Mouse (Mus musculus) forebrain, embryonic 15.5 days (tissue): Measurements from ENCODE around the gene Kmt2c. TPM values are rescaled to one million over a fixed set of nuclear protein-coding genes. Genes with fewer than 3 reads are reported as not detected.

Source experiments
- ATAC-seq: fragments of 200-750 bp; cut with Nextera tagmentation; replicated peaks from 2 replicates; pipeline ENCODE4 v1.8.0; 2017; ENCODE audit warnings: mild to moderate bottlenecking, moderate TSS enrichment, moderate library complexity
- H3K27ac ChIP-seq: fragments of 300-500 bp; sonication (generic); replicated peaks from 2 replicates; pipeline ENCODE4 v1.5.1; 2015; ENCODE audit warnings: mild to moderate bottlenecking, inconsistent platforms
- H3K27me3 ChIP-seq: fragments of 300-500 bp; sonication (generic); 2 replicates; pipeline ENCODE4 v1.6.1; 2015; ENCODE audit warnings: inconsistent platforms
- H3K36me3 ChIP-seq: fragments of 300-500 bp; sonication (generic); 2 replicates; pipeline ENCODE4 v1.6.1; 2015; ENCODE audit warnings: mild to moderate bottlenecking, inconsistent platforms
- H3K4me1 ChIP-seq: fragments of 300-500 bp; sonication (generic); 2 replicates; pipeline ENCODE4 v1.6.1; 2015; ENCODE audit warnings: inconsistent platforms
- H3K4me2 ChIP-seq: fragments of 300-500 bp; sonication (generic); replicated peaks from 2 replicates; pipeline ENCODE4 v1.6.1; 2015; ENCODE audit warnings: mild to moderate bottlenecking, inconsistent platforms
- H3K4me3 ChIP-seq: fragments of 300-500 bp; sonication (generic); 2 replicates; pipeline ENCODE4 v1.5.1; 2015; ENCODE audit warnings: mild to moderate bottlenecking, inconsistent platforms
- H3K9ac ChIP-seq: fragments of 300-500 bp; sonication (generic); replicated peaks from 2 replicates; pipeline ENCODE4 v1.6.1; 2015; ENCODE audit warnings: mild to moderate bottlenecking, inconsistent platforms
- H3K9me3 ChIP-seq: fragments of 300-500 bp; sonication (generic); 2 replicates; pipeline ENCODE4 v1.6.1; 2016; ENCODE audit warnings: inconsistent platforms
- WGBS: fragments of 180-500 bp; shearing (Covaris S2); methylation state at CpG from one replicate; pipeline ENCODE4 v1.1.7; 2015; ENCODE audit warnings: mixed read lengths; 5-methylcytosine and 5-hydroxymethylcytosine counted together
- polyA plus RNA-seq: library from polyadenylated mRNA; unstranded; fragments of >200 nt; fragmentation: Nextera tagmentation; extraction: Ambion mirVana; gene quantifications from 2 replicates; pipeline ENCODE4 v1.2.1, GENCODE M21; 2015

Gene Kmt2c
- polyA plus RNA-seq, 1 experiment from 2014 or later = 26.5 TPM

DNA sequence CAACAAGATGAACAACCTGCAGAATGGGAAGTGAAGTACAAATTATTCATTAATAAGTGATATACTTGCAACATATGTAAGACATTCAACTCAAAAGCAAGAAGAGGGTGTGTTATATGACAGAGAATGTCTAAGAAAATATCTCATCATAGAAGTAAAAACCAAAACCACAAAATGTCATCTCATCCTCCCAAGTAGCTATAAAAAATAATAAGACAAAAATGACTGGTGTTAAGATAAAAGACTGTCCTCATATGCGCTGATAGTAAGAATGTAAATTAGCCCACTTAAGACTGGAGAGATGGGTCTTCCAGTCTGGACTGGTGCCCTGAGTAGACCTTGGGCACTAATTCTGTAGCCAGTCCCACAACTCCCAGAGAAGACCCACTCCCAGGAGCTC is 61.1 kb downstream of the Kmt2c start:
- Histone ChIP-seq H3K27ac (no peak overlapping the region), H3K4me3 (no peak overlapping the region), H3K9me3 (no peaks in the 10 kb centered on the region), H3K27me3 (no peaks in the 10 kb centered on the region), H3K4me1 (no peaks in the 10 kb centered on the region), H3K36me3 (no peaks in the 10 kb centered on the region), H3K9ac (no peak overlapping the region), H3K4me2 (no peak overlapping the region)
- no peak for ATAC-seq
- 90% methylated on average over 1 of the region's 1 CpGs for WGBS

DNA sequence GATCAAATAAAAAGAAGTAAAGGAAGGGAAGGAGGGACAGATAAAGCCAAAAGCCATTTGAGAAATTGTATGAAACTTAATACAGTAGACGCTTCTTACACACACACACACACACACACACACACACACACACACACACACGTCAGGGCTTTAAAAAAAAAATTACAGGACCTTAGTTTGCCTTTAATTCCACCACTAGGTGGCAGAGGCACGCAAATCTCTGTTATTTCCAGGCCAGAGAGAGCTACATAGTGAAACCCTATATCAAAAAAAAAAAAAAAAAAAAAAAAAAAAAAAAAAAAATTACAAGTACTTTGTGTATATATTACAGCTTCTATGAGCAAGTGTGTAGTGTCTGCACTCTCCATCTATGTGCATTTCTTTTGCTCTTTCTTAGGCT is 62.5 kb downstream of the Kmt2c start:
- Histone ChIP-seq H3K27me3 (no peaks in the 10 kb centered on the region), H3K9me3 (no peaks in the 10 kb centered on the region), H3K4me2 (no peak overlapping the region), H3K4me1 (no peaks in the 10 kb centered on the region), H3K27ac (no peak overlapping the region), H3K4me3 (no peak overlapping the region), H3K9ac (no peak overlapping the region), H3K36me3 (no peaks in the 10 kb centered on the region)
- ATAC-seq = peak; percentile 48; the same call in 1 of the 2 replicates
- 28% methylated on average over 3 of the region's 3 CpGs for WGBS

DNA sequence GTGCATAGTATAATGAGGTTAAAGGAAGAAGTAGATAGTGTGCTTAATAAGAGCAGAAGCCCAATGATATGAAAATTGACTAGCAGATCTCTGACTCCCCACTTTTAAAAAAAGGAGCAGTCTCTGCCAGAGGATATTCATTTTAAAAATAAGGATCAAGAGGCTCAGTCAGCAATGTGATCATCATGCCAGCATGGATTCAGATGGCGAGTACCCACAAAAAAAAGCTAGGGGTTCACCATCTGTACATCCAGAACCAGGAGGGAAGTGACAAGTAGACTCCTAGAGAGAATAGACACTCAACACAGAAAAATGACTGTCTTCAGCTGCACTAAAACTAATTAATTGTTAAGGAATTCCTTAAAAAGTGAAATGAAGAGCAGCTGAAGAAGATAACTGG is 76.0 kb downstream of the Kmt2c start:
- 57% methylated on average over 1 of the region's 1 CpGs for WGBS
- Histone ChIP-seq H3K9me3 (no peaks in the 10 kb centered on the region), H3K36me3 (no peaks in the 10 kb centered on the region), H3K4me2 (no peak overlapping the region), H3K4me1 (no peaks in the 10 kb centered on the region), H3K4me3 (no peak overlapping the region), H3K27ac (no peak overlapping the region), H3K9ac (no peak overlapping the region), H3K27me3 (no peaks in the 10 kb centered on the region)
- no peak for ATAC-seq

DNA sequence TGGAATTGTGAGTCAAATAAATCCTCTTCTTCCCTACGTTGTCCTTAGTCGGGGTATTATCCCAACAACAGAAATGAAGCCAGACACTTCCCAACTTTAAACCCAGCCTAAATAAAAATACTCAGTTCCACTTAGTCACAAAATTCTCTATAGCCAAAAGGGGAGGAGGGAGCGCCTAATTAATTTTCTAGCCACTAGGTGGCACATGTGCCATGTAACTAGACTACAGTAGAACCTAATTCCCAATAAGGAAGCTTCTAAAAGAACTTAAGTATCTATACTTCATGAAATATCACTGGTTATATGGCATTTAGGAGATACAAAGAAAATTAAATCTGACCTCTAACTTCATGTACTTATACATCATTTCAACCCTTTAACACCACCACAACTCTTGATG is 78.0 kb downstream of the Kmt2c start:
- no peaks in the 10 kb centered on the region for H3K27me3 ChIP-seq
- no peaks in the 10 kb centered on the region for H3K9me3 ChIP-seq
- no peak overlapping the region for H3K9ac ChIP-seq
- 38% methylated on average over 3 of the region's 3 CpGs for WGBS
- no peak overlapping the region for H3K4me2 ChIP-seq
- no peak overlapping the region for H3K27ac ChIP-seq
- no peak overlapping the region for H3K4me3 ChIP-seq
- ATAC-seq = no peak; the same call in 1 of the 2 replicates
- no peaks in the 10 kb centered on the region for H3K4me1 ChIP-seq
- no peaks in the 10 kb centered on the region for H3K36me3 ChIP-seq

DNA sequence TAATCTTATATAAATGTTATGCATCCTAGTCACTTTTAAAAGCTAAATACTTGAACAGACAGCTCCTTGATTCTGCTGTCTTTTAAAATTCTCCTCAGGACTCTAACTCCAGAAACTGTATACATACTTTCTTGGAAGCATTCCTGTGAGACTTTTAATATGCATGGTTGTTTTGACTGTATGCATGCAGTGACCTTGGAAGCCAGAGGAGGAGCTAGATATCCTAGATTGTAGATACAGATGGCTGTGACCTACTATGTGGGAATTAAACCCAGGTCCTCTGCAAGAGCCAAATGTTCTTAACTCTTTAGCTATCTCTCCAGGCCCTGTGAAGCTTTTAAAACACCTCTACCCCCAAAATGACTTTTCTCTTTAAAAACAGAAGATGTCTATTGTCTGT is 83.2 kb downstream of the Kmt2c start:
- no peaks in the 10 kb centered on the region for H3K27me3 ChIP-seq
- no peak overlapping the region for H3K4me3 ChIP-seq
- ATAC-seq = no peak
- no peak overlapping the region for H3K4me2 ChIP-seq
- no peak overlapping the region for H3K9ac ChIP-seq
- H3K4me1 ChIP-seq = no peaks in the 10 kb centered on the region
- H3K36me3 ChIP-seq = 0 out of 2 replicates have a peak, but pooled peaks cover 4% of the 10 kb centered on the region
- H3K9me3 ChIP-seq = no peaks in the 10 kb centered on the region
- H3K27ac ChIP-seq = no peak overlapping the region

DNA sequence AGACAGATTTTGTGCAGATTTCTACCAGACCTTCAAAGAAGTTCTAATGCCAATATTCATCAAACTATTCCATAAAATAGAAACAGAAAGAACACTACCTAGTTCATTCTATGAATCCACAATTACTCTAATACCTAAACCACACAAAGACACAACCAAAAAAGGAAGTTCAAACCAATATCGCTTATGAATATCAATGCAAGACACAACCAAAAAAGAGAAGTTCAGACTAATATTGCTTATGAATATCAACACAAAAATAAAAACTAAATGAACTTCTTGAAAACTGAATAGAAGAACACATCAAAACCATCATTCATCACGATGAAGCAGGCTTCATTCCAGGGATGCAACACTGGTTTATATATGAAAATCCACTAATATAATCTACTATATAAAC is 101.9 kb downstream of the Kmt2c start:
- no peak for ATAC-seq
- no peaks in the 10 kb centered on the region for H3K9me3 ChIP-seq
- H3K27me3 ChIP-seq = no peaks in the 10 kb centered on the region
- H3K4me1 ChIP-seq = no peaks in the 10 kb centered on the region
- H3K36me3 ChIP-seq = peaks cover 23% of the 10 kb centered on the region; the same call in 1 of the 2 replicates
- no peak overlapping the region for H3K9ac ChIP-seq
- WGBS = 96% methylated on average over 2 of the region's 2 CpGs
- H3K27ac ChIP-seq = no peak overlapping the region
- no peak overlapping the region for H3K4me2 ChIP-seq
- H3K4me3 ChIP-seq = no peak overlapping the region

DNA sequence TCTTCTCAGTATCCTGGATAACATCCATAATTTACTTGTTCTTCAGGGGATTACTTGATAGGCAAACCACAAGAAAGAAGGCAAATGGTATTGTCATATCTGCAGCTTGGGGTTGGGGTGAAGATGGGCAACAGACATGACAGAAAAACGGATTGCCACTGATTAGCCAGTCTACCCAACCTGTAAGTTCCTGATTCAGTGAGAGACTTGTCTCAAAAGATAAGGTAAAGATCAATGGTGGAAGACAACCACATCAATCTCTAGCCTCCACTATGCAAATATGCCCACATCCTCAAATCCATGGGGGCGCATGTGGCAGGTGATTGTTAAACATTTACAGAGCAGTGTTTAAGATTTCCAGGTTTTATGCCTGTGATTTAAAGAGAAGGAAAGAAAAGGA is 105.9 kb downstream of the Kmt2c start:
- Histone ChIP-seq H3K4me2 (no peak overlapping the region), H3K4me3 (no peak overlapping the region), H3K4me1 (no peaks in the 10 kb centered on the region), H3K36me3 (peaks cover 8% of the 10 kb centered on the region; the same call in 1 of the 2 replicates), H3K27me3 (no peaks in the 10 kb centered on the region), H3K27ac (no peak overlapping the region), H3K9ac (no peak overlapping the region), H3K9me3 (no peaks in the 10 kb centered on the region)
- 93% methylated on average over 2 of the region's 2 CpGs for WGBS
- ATAC-seq = no peak

DNA sequence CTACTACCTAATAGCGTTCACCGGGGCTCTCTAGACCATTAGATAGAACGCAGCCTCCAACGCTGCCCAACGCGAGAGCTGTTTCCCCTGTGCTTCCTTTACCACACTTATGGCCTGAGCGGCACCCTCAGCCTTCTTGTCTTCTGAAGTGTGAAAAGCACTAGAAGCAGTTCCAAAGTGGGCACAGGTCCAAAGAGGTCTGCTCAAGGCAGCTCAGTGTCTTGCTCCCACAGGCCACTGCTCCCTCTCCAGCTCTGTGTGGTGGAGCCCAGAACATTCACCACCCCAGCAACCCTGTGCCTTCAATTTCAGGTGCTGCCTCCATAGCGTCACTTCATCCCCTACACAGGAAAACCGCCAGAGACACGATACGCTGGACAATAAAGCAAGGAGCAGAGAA is 115.0 kb downstream of the Kmt2c start:
- Histone ChIP-seq H3K27me3 (no peaks in the 10 kb centered on the region), H3K4me3 (no peak overlapping the region), H3K4me1 (no peaks in the 10 kb centered on the region), H3K36me3 (0 out of 2 replicates have a peak, but pooled peaks cover 2% of the 10 kb centered on the region), H3K27ac (no peak overlapping the region), H3K9me3 (no peaks in the 10 kb centered on the region), H3K9ac (no peak overlapping the region), H3K4me2 (no peak overlapping the region)
- WGBS = 74% methylated on average over 11 of the region's 11 CpGs
- ATAC-seq = no peak

DNA sequence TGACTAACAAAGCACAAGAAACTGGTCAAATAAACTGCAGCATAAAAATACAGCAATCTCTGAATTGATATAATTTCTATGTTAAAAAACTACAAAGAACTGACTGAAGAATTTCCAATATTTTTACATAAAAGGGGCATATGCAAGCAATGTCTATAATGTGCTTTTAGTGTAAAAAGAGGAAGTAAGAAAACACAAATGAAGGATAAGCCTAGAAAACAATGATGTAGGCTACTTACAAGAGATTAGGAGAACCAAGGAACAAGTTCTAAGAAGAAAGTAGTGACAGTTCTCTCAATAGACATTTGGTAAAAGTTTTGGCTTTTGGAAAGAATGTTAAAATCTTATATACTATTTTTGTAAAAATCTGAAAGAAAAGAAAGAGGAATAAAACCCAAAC is 119.4 kb downstream of the Kmt2c start:
- Histone ChIP-seq H3K4me2 (no peak overlapping the region), H3K27ac (no peak overlapping the region), H3K4me1 (no peaks in the 10 kb centered on the region), H3K9ac (no peak overlapping the region), H3K9me3 (no peaks in the 10 kb centered on the region), H3K4me3 (no peak overlapping the region), H3K27me3 (no peaks in the 10 kb centered on the region), H3K36me3 (no peaks in the 10 kb centered on the region)
- ATAC-seq = no peak

DNA sequence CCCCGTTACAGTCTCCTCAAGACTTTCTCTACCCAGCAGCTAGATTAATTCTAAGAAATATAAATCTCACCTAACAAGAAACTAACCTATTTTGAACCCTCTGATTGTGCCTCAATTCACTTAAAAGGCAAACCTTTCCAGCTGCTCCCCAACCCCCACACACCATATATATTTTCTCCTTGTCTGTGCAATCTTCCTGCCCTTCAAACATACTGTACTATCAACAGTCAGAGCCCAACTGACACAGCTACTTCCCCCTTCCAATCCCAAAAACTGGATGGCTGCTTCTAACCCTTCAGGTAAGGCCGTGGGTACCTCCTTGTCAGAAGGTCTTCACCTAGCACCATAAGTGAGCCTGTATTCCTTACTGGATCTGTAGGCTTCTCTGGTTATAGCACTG is 130.2 kb downstream of the Kmt2c start:
- WGBS = 96% methylated on average over 2 of the region's 2 CpGs
- Histone ChIP-seq H3K36me3 (peaks cover 8% of the 10 kb centered on the region; the same call in 1 of the 2 replicates), H3K27me3 (no peaks in the 10 kb centered on the region), H3K27ac (no peak overlapping the region), H3K4me3 (no peak overlapping the region), H3K9me3 (no peaks in the 10 kb centered on the region), H3K4me1 (no peaks in the 10 kb centered on the region), H3K9ac (no peak overlapping the region), H3K4me2 (no peak overlapping the region)
- ATAC-seq = no peak

DNA sequence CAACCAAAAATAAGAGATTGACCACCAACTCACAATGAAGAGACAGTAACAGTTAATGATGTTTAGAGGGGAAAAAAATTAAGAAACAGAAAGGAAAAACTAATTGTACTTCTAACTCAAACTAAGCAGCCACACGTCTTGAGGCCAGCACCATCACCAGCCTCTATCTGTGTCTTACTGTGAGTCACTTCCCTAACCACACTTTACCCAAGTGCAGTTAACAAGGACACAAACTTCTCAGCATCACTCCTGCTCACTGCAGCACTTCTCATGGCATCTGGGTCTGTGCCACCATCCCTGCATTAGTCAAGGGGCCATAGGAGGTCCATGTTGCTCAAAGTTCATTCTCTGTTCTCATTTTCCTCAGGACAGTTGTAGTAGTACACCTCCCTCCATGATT is 131.5 kb downstream of the Kmt2c start:
- Histone ChIP-seq H3K4me2 (no peak overlapping the region), H3K27ac (no peak overlapping the region), H3K4me1 (no peaks in the 10 kb centered on the region), H3K9ac (no peak overlapping the region), H3K9me3 (no peaks in the 10 kb centered on the region), H3K36me3 (peaks cover 3% of the 10 kb centered on the region; the same call in 1 of the 2 replicates), H3K27me3 (no peaks in the 10 kb centered on the region), H3K4me3 (no peak overlapping the region)
- no peak for ATAC-seq
- WGBS = 89% methylated on average over 1 of the region's 1 CpGs

DNA sequence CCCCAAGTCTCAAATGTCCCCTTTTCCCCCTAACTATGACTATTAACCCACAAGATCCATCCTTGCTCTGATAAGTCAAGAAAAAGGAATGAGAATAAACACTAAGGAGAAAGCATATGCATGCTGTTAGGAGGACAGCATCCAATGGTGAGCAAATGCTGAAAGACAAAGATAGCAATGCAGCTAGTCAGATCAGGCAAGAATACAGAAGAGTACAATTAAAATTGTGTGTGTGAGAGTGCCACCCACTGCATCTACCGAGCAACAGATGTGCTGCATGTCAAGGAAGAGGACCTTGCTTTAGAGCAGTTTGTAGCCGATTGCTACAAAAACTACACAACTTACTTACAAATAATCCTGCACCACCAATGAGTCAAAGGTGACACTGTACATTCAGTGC is 145.1 kb downstream of the Kmt2c start:
- H3K4me3 ChIP-seq = no peak overlapping the region
- H3K9me3 ChIP-seq = no peaks in the 10 kb centered on the region
- no peaks in the 10 kb centered on the region for H3K4me1 ChIP-seq
- 86% methylated on average over 2 of the region's 2 CpGs for WGBS
- H3K4me2 ChIP-seq = no peak overlapping the region
- no peak overlapping the region for H3K27ac ChIP-seq
- H3K27me3 ChIP-seq = no peaks in the 10 kb centered on the region
- no peak overlapping the region for H3K9ac ChIP-seq
- no peak for ATAC-seq
- H3K36me3 ChIP-seq = peaks cover 26% of the 10 kb centered on the region

DNA sequence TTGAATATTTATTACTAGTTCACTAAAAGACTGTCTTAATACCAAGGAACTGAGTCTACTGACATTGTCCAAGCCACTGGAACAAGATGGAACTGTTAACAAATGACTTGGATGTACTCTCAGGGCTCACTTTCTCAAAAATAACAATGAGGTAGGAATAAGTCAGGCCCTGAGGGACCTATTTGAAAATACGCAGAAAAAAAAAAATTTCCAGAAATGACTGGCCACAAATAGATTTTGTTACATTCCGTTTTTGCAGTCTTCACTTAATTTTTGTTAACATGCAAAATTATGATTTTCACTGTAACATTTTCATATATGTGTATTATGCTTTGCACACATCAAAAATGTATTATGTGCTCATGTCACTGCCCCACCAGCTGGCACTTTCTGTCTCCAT is 167.3 kb downstream of the Kmt2c start:
- 90% methylated on average over 2 of the region's 2 CpGs for WGBS
- Histone ChIP-seq H3K36me3 (peaks cover 15% of the 10 kb centered on the region), H3K9me3 (no peaks in the 10 kb centered on the region), H3K27me3 (no peaks in the 10 kb centered on the region), H3K4me2 (no peak overlapping the region), H3K4me1 (no peaks in the 10 kb centered on the region), H3K4me3 (no peak overlapping the region), H3K9ac (no peak overlapping the region), H3K27ac (no peak overlapping the region)
- ATAC-seq = no peak
